ENCODE assay signal across 12 mouse cellular contexts in the genomic region with DNA sequence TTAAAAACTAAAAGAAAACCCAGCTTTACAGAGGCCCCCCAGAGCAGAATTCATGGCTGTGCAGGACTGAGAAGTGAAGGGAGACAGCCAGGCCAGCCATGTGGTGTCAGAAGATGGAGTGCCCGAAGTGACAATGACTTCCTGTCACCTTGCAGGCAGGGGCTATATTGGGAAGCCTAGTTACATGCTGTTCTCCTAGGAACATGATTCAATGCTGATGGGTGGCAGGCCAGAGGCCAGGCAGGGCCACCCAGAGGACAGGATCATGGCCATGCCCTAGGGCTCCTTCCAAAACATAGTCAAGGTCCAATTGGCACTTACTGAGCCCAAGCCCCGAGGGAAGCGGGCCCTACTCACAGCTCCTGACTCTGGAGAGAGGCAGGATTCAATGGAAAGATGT.
DNase-seq lines count a peak whose midpoint lies in the region; ATAC-seq lines count a peak whose summit lies in the region.
"Had no signal": no experiment of that assay in that cellular context is flagged by ENCODE, and none has a peak within 500 bp of the region (broad histone marks: within the 10 kb centered on the region; RNA-seq: fewer than 3 reads in every experiment).

No protein-coding gene starts in this region.

- no peak overlapping the region for H3K9ac ChIP-seq in kidney, embryonic 15.5 days
- H3K9ac ChIP-seq: limb, embryonic 12.5 days had no signal

- peaks cover 73% of the 10 kb centered on the region for H3K27me3 ChIP-seq in kidney, embryonic 15.5 days

- intact Hi-C loops in gastrocnemius, postnatal 14 days (cut with DNase I; ENCODE audit: low total_unique reads), result no loop called here
- intact Hi-C loops in heart, postnatal 10 days (cut with DNase I), result loop anchor here (1.0 to 10.0 kb wide), 2 partner anchors 105 to 255 kb away; partner anchors contain the start of gene Usp28
- intact Hi-C loops in left cerebral cortex, postnatal 4 days (cut with DNase I), result no loop called here

- WGBS in kidney, embryonic 15.5 days, result 31% methylated on average over 3 of the region's 3 CpGs

- peak; percentile 51 for DNase-seq in kidney, adult 11 months
- DNase-seq in adrenal gland, adult 8-10 months, result peak; percentile 72
- DNase-seq in gastrocnemius, postnatal 14 days, result peak; percentile 53
- peak; percentile 71 to 83 for DNase-seq in heart, postnatal 10 days
- no peak for DNase-seq in retina, postnatal 1 day
- no peak for DNase-seq in spleen, postnatal 10 days (ENCODE audit: low spot score in 2 of 2)
- no peak for DNase-seq in left cerebral cortex, postnatal 4 days
- DNase-seq: right cerebral cortex, postnatal 25 days; thymus, adult 18-20 months had no signal

- no peaks in the 10 kb centered on the region for H3K9me3 ChIP-seq in kidney, embryonic 15.5 days (replicated peaks)
- H3K9me3 ChIP-seq: limb, embryonic 12.5 days had no signal

- H3K4me3 ChIP-seq in kidney, embryonic 15.5 days (replicated peaks), result no peak overlapping the region
- H3K4me3 ChIP-seq: limb, embryonic 12.5 days had no signal

- H3K36me3 ChIP-seq in kidney, embryonic 15.5 days, result no peaks in the 10 kb centered on the region
- H3K36me3 ChIP-seq: limb, embryonic 12.5 days had no signal

- no peak overlapping the region for H3K4me2 ChIP-seq in kidney, embryonic 15.5 days

- ATAC-seq in kidney, embryonic 15.5 days (replicated peaks; ENCODE audit: low FRiP score), result no peak
- ATAC-seq: intestine, embryonic 16.5 days had no signal

- no peak overlapping the region for H3K27ac ChIP-seq in kidney, embryonic 15.5 days
- H3K27ac ChIP-seq: limb, embryonic 12.5 days had no signal

- H3K4me1 ChIP-seq in kidney, embryonic 15.5 days, result peaks cover 40% of the 10 kb centered on the region

Comparison
In these comparisons a context has a peak if more than half of its experiments do, and no peak if none do; other contexts are left out.
1. DNase-seq: peak in kidney, adult 11 months (single experiment), adrenal gland, adult 8-10 months (single experiment), gastrocnemius, postnatal 14 days (single experiment) and heart, postnatal 10 days (2 of 2); none in retina, postnatal 1 day (single experiment), spleen, postnatal 10 days (0 of 2) and left cerebral cortex, postnatal 4 days (single experiment).